Mouse (Mus musculus): Measurements from ENCODE around the gene Adarb2.

DNA sequence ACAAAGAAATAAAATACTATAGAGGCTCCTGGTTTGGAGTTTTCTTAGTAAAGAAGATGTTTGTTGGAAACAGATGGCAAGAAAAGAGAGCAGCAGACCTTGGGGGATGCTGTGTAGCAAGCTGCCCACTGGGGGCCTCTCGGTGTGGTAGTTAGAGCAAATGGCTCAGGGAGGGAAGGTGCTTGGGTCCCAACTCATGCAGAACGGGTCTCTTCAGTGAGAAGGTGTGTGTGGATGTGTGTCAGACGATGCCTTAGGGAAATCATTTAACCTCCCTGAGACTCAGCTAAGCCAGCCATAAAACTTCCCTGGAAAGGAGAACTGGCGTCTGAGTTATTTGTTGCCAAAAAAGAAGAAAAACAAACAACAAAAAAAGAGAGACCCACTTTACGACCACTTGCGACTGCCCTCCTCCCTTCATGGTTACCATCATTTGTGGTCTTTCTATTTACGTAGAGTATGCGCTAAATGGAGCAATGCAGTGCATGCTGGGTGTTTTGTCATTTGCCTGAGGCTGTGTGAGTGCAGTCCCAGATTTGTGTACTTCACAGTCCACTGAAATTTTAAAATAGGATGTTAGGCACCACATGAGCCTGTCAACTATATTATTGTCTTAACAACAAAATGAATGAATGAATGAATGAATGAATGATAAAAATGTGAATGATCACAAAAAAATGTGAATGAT, 245.7 kb downstream of the Adarb2 start:
- TF ChIP-seq POLR2A (IDR thresholded peaks at IDR 0.05; ENCODE audit: low read depth, low read length) = no peak
- no peak for TF ChIP-seq CTCF (IDR thresholded peaks at IDR 0.05; ENCODE audit: extremely low read depth, insufficient read depth, insufficient read length, insufficient replicate concordance)

Measured in spleen, adult 2 months (tissue).